Mouse (Mus musculus): ENCODE data around the gene Ceacam9. TPM values are rescaled to one million over a fixed set of nuclear protein-coding genes. Genes with fewer than 3 reads are reported as not detected.

The Ceacam9 gene
- not detected in 2 replicates for total RNA-seq (2023)

DNA sequence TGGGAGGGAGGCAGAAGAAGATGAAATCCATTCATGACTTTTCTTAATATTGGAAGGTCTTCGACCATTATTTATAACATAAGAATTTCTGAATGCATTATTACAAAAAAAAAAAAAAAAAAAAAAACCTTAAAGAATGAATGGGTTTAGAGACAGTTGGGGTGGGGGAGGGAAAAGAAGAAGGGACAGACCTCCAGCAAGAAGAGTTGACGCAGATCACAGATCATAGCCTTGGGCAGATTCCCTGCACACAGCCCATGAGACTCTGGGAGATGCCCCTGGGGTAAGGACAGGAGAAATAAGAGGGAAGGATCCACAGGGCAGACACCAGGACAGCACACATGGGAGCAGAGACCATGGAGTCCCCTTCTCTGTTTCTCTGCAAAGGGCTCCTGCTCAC lies at the start of gene Ceacam9:
Gene Ceacam9, plus strand, starts transcription at position 301 of the 400 bp plus-strand sequence.

GRCm38 (mm10) chr7:16675605-16676004 lies 46.1 kb upstream of the Ceacam9 start, which contains the start of gene Ceacam15:
Ceacam15 (minus strand) TSS chr7:16675705.

GRCm38 (mm10) chr7:16738073-16738696 lies 16.5 kb downstream of the Ceacam9 start, which contains the start of gene Ap2s1:
Ap2s1 (plus strand) TSS chr7:16738410.

Other genes starting within 250 kb of the Ceacam9 start
- gene Npas1, start 244.2 kb upstream of the Ceacam9 start, total RNA-seq (2023): not detected in 2 replicates
- gene Arhgap35, start 106.9 kb upstream of the Ceacam9 start, total RNA-seq (2023): 2.0 and 2.7 TPM in 2 replicates
- not detected in 2 replicates for gene Ceacam15, start 46.2 kb upstream of the Ceacam9 start, total RNA-seq (2023)
- gene Ap2s1, start 16.5 kb downstream of the Ceacam9 start, total RNA-seq (2023): 135 and 156 TPM in 2 replicates
- gene Slc1a5, start 59.4 kb downstream of the Ceacam9 start, total RNA-seq (2023): 34.0 and 39.3 TPM in 2 replicates
- gene Strn4, start 94.0 kb downstream of the Ceacam9 start, total RNA-seq (2023): 62.7 and 95.2 TPM in 2 replicates
- 12.1 and 12.7 TPM in 2 replicates for gene Fkrp, start 94.8 kb downstream of the Ceacam9 start, total RNA-seq (2023)
- 49.9 and 56.7 TPM in 2 replicates for gene Prkd2, start 121.0 kb downstream of the Ceacam9 start, total RNA-seq (2023)
- not detected in 2 replicates for gene Dact3, start 153.4 kb downstream of the Ceacam9 start, total RNA-seq (2023)
- not detected in 2 replicates for gene Gng8, start 169.9 kb downstream of the Ceacam9 start, total RNA-seq (2023)
- 21.1 and 23.1 TPM in 2 replicates for gene Ptgir, start 184.6 kb downstream of the Ceacam9 start, total RNA-seq (2023)
- gene Calm3, start 202.2 kb downstream of the Ceacam9 start, total RNA-seq (2023): 191 and 202 TPM in 2 replicates
- not detected in 2 replicates for gene Pnmal2, start 222.8 kb downstream of the Ceacam9 start, total RNA-seq (2023)
- gene Pnmal1, start 237.8 kb downstream of the Ceacam9 start, total RNA-seq (2023): not detected in 2 replicates

Data from neutrophil, adult 65 days (primary cell).